Mouse (Mus musculus) spleen, postnatal 14 days (tissue): Measurements from ENCODE around the gene Etd.
"Not testable (repeated sequence)": the region's sequence is repeated elsewhere in the genome, so short reads cannot be mapped to it uniquely, and the experiment has no call there.

Experiments used
- DNase-seq, 2 experiments: peaks; one replicate each; pipeline ENCODE4 v3.0.0; 2021 to 2022; ENCODE audit warnings: low spot score in 2 of 2

Gene Etd

DNA sequence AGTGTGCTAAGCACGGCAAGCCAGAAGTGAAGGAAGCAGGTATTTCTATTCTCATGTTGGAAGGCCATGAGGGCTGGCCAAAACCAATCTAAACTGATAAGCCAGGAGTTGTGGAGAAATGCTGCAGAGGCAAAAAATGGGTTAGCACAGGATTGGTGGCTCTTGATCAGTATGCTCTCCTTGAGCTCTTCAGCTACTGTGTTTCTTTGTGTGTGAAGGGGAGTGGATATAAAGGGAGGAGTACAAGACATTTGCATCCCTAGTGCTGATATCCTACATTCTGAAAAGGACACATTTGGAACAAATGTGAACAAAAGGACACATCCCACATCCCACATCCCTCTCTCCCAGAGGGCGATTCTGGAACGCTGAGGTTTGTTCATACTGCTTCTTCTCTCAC is at the start of gene Etd:
Gene Etd, plus strand, starts transcription at position 301 of the 400 bp plus-strand sequence.
- no peak for DNase-seq

DNA sequence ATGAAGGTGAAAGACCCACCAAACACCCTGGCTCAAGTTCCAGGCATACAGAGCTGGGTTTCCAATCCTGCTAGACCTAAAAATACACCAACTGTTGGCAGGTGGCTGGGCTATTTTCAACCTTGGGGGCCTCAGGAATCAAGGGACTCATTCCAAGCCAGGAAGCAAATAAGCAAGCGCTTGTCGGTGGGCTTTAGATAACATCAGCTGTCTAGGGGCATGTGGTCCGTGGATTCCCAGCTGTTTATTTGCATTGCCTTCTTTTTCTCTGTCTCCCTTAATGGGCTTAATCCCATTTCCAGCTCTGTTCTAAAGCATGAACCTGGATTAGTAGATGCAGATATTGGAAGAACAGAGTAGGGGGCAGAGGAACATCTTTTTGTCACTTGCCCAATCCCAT is 48.4 kb upstream of the Etd start:
- DNase-seq = no peak

DNA sequence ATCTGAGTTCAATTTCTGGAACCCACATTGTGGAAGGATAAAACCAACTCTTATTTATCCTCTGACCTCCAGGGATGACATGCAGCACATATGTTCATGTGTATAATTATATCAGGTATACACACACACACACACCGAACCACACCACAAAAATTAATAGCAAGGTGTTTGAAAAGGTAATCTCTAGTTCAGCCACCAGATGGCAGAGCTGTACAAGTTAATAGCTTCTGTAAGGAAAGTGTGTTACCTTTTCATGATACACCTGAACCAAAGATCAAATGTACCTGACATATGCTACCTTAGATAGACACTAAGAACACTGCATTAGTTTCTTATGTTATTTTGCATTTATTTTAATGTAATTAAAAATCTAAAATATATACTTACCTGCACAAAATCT is 1.8 kb upstream of the Etd start:
- DNase-seq = no peak

DNA sequence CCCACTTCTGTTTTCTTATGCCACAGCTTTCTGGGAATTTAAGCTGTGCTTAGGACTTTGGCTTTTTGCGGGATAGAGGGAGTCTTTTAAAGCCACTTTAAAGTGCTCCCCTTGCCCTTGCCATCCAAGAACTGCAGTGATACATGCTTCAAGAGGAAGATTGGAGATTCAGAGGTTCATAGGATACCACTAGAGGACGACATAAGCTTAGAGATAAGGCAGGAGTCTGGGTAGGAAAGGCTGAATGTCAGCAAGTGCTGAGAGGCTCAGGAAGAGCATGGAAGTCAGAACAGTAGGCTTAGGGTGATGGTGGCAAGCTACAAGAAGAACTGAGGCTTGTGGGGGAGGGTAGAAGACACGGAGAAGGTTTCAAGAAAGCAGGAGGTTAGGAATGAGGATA is 24.9 kb downstream of the Etd start:
- DNase-seq = no peak

DNA sequence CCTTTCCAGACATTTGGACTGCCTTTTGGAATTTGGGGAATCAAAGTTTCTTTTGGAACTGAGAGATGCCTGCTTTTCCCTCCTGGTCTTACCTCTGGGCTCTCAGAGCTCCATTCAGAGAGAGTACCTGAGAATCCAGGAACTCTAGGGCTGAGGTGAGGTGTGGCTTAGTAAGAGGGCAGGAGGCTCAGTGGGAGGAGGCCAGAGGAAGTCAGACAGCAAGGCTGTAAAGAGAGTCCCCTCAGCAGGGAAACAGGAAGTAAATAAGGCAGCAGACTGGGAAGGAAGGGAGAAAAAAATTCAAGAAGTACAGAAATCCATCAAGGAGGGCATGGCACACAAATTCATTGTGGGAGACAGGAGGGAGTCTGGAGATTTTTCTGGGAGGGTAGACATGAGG is 29.5 kb downstream of the Etd start:
- not testable (repeated sequence) for DNase-seq
